Mouse (Mus musculus) Patski (cell line): ENCODE data around the gene Wwox. TPM values are rescaled to one million over a fixed set of nuclear protein-coding genes. Genes with fewer than 3 reads are reported as not detected.

Experiments used
- ATAC-seq: fragments of 100-300 bp; one replicate; pipeline ENCODE4 v1.8.0; 2021
- CTCF ChIA-PET: fragments of 350-600 bp; sonication (Branson Sonifier 250); formaldehyde crosslinking; loops from one replicate; lab custom pipeline; 2022; ENCODE audit warnings: inconsistent platforms; lab: Charles Lee
- POLR2A ChIA-PET: fragments of 350-600 bp; sonication (Branson Sonifier 250); formaldehyde crosslinking; loops from one replicate; lab custom pipeline; 2022; ENCODE audit warnings: antibody characterized with exemption, inconsistent platforms; lab: Charles Lee
- DNase-seq: peaks from one replicate; pipeline ENCODE4 v3.0.0-alpha.2; 2011; ENCODE audit warnings: low read depth, low spot score
- H3K27me3 ChIP-seq: fragments of 371-371 bp; one replicate; pipeline ENCODE4 v1.5.1; 2021
- CTCF ChIP-seq: fragments of 100-300 bp; IDR thresholded peaks from one replicate; pipeline ENCODE4 v1.5.1; 2021
- in situ Hi-C: fragments of 300-500 bp; cut with MboI; formaldehyde crosslinking; loops from 3 replicates; pipeline ENCODE4 v1.11.1; 2018; ENCODE audit warnings: low pct_unique_long_range_greater_than_20kb, mixed read lengths
- polyA plus RNA-seq: library from polyadenylated mRNA; unstranded; gene quantifications from one replicate; pipeline ENCODE4 v1.2.3, GENCODE M21; 2021

Gene Wwox
- polyA plus RNA-seq, 1 experiment from 2014 or later = 21.9 TPM

- CTCF ChIA-PET = interaction anchor here (0.9 to 1.2 kb wide), 2 partner anchors 9 to 237 kb away, joined by 3 to 4 read pairs; no protein-coding TSS in a partner anchor
- H3K27me3 ChIP-seq = no peaks in the 10 kb centered on the region
- POLR2A ChIA-PET = interaction anchor here (0.6 to 1.2 kb wide), 2 partner anchors 13 to 201 kb away, joined by 3 to 5 read pairs; no protein-coding TSS in a partner anchor
- in situ Hi-C loops = no loop called here
- no peak for TF ChIP-seq CTCF
- no peak for DNase-seq
- no peak for ATAC-seq
Measured at GRCm38 (mm10) chr8:115159208-115159607, 719.8 kb downstream of the Wwox start.

GRCm38 (mm10) chr8:115159711-115160374, 720.4 kb downstream of the Wwox start:
- in situ Hi-C loops = no loop called here
- CTCF ChIA-PET = interaction anchor here (1.2 kb wide), 1 partner anchor 9 kb away, joined by 4 read pairs; no protein-coding TSS in a partner anchor
- no peak for ATAC-seq

GRCm38 (mm10) chr8:115160407-115160806, 721.0 kb downstream of the Wwox start:
- H3K27me3 ChIP-seq = no peaks in the 10 kb centered on the region
- in situ Hi-C loops = no loop called here
- CTCF ChIA-PET = no interaction called here
- no peak for ATAC-seq
- no peak for DNase-seq
- POLR2A ChIA-PET = interaction anchor here (0.6 kb wide), 1 partner anchor 183 kb away, joined by 5 read pairs; no protein-coding TSS in a partner anchor
- no peak for TF ChIP-seq CTCF

More at GRCm38 (mm10) chr8:115159711-115160374, 720.4 kb downstream of the Wwox start:
- DNase-seq = no peak
- POLR2A ChIA-PET = interaction anchor here (0.6 kb wide), 1 partner anchor 184 kb away, joined by 5 read pairs; no protein-coding TSS in a partner anchor
- no peaks in the 10 kb centered on the region for H3K27me3 ChIP-seq
- no peak for TF ChIP-seq CTCF

- no peak for TF ChIP-seq CTCF
- ATAC-seq (no peak), DNase-seq (no peak)
- in situ Hi-C loops = no loop called here
- ChIA-PET POLR2A (no interaction called here), CTCF (interaction anchor here (2.1 kb wide), 1 partner anchor 11 kb away, joined by 10 read pairs; no protein-coding TSS in a partner anchor)
- no peaks in the 10 kb centered on the region for H3K27me3 ChIP-seq
Measured at GRCm38 (mm10) chr8:115161520-115161919, 722.1 kb downstream of the Wwox start.

GRCm38 (mm10) chr8:115164872-115165271, 725.4 kb downstream of the Wwox start:
- DNase-seq = no peak
- in situ Hi-C loops = no loop called here
- CTCF ChIA-PET = no interaction called here
- POLR2A ChIA-PET = no interaction called here
- no peak for TF ChIP-seq CTCF
- ATAC-seq = no peak
- H3K27me3 ChIP-seq = no peaks in the 10 kb centered on the region

- no peak for DNase-seq
- H3K27me3 ChIP-seq = no peaks in the 10 kb centered on the region
- ATAC-seq = no peak
- in situ Hi-C loops = no loop called here
- ChIA-PET POLR2A (no interaction called here), CTCF (interaction anchor here (2.9 kb wide), 1 partner anchor 11 kb away, joined by 10 read pairs; no protein-coding TSS in a partner anchor)
- no peak for TF ChIP-seq CTCF
Measured at GRCm38 (mm10) chr8:115173634-115174081, 734.2 kb downstream of the Wwox start.

GRCm38 (mm10) chr8:115185431-115185964, 746.0 kb downstream of the Wwox start:
- ATAC-seq (no peak), DNase-seq (no peak)
- no peaks in the 10 kb centered on the region for H3K27me3 ChIP-seq
- POLR2A ChIA-PET = no interaction called here
- in situ Hi-C loops = no loop called here
- no peak for TF ChIP-seq CTCF
- CTCF ChIA-PET = interaction anchor here (0.9 kb wide), 1 partner anchor 380 kb away, joined by 3 read pairs; no protein-coding TSS in a partner anchor

- H3K27me3 ChIP-seq = no peaks in the 10 kb centered on the region
- TF ChIP-seq CTCF = no peak
- no peak for ATAC-seq
- in situ Hi-C loops = no loop called here
- POLR2A ChIA-PET = interaction anchor here (0.5 to 0.6 kb wide), 2 partner anchors 31 to 120 kb away, joined by 3 to 4 read pairs; no protein-coding TSS in a partner anchor
- DNase-seq = no peak
- CTCF ChIA-PET = interaction anchor here (0.9 kb wide), 1 partner anchor 381 kb away, joined by 3 read pairs; no protein-coding TSS in a partner anchor
Measured at GRCm38 (mm10) chr8:115186121-115186811, 746.8 kb downstream of the Wwox start.

GRCm38 (mm10) chr8:115186882-115187281, 747.4 kb downstream of the Wwox start:
- no peak for ATAC-seq
- ChIA-PET POLR2A (interaction anchor here (0.5 kb wide), 1 partner anchor 120 kb away, joined by 3 read pairs; no protein-coding TSS in a partner anchor), CTCF (no interaction called here)
- in situ Hi-C loops = no loop called here
- no peak for TF ChIP-seq CTCF
- no peaks in the 10 kb centered on the region for H3K27me3 ChIP-seq
- DNase-seq = no peak

GRCm38 (mm10) chr8:115188446-115188845, 749.0 kb downstream of the Wwox start:
- POLR2A ChIA-PET = interaction anchor here (0.7 kb wide), 1 partner anchor 152 kb away, joined by 3 read pairs; no protein-coding TSS in a partner anchor
- CTCF ChIA-PET = no interaction called here
- in situ Hi-C loops = no loop called here

More at GRCm38 (mm10) chr8:115188446-115188845, 749.0 kb downstream of the Wwox start:
- TF ChIP-seq CTCF = no peak
- DNase-seq (no peak), ATAC-seq (no peak)
- H3K27me3 ChIP-seq = no peaks in the 10 kb centered on the region
